Mouse (Mus musculus) spleen, adult 2 months (tissue): Measurements from ENCODE around the gene Gm20388.

Experiments used
- CTCF ChIP-seq: fragments of 200-500 bp; IDR thresholded peaks from 2 replicates; pipeline ENCODE4 v1.5.1; 2011; ENCODE audit warnings: mild to moderate bottlenecking, inconsistent platforms; ENCODE audit not compliant: insufficient read depth, insufficient read length, insufficient replicate concordance; ENCODE audit errors: extremely low read depth
- POLR2A ChIP-seq: fragments of 200-500 bp; IDR thresholded peaks from 2 replicates; pipeline ENCODE4 v1.6.1; 2011; ENCODE audit warnings: low read depth, low read length, inconsistent platforms

GRCm38 (mm10) chr8:120313674-120314073, 403.0 kb downstream of the Gm20388 start:
- no peak for TF ChIP-seq CTCF
- TF ChIP-seq POLR2A: no peak
